Mouse (Mus musculus) liver, postnatal 0 days (tissue): ENCODE results near the gene Mgst2.

ENCODE experiments used
- CTCF ChIP-seq: sonication (generic); IDR thresholded peaks from 2 replicates; pipeline ENCODE4 v1.5.1; 2016; ENCODE audit warnings: antibody characterized with exemption, low read depth
- EP300 ChIP-seq: IDR thresholded peaks from 2 replicates; pipeline ENCODE4 v1.6.1; 2016; ENCODE audit warnings: antibody characterized with exemption, low read depth, mild to moderate bottlenecking

- no peak for TF ChIP-seq CTCF
- TF ChIP-seq EP300, result no peak
These were observed 57.7 kb downstream of the Mgst2 start for GRCm38 (mm10) chr3:51717909-51718308.
